Mouse (Mus musculus): Measurements from ENCODE around the gene Prl.
"Not testable (repeated sequence)": the region's sequence is repeated elsewhere in the genome, so short reads cannot be mapped to it uniquely, and the experiment has no call there.

Gene Prl

GRCm38 (mm10) chr13:27057270-27057669 lies at the start of gene Prl:
TSS of gene Prl (plus strand) at chr13:27057570.
- DNase-seq: no peak

GRCm38 (mm10) chr13:27026614-27027013 lies 30.8 kb upstream of the Prl start:
- no peak for DNase-seq

GRCm38 (mm10) chr13:27027376-27027775 lies 30.0 kb upstream of the Prl start:
- no peak for DNase-seq

- no peak for DNase-seq
Observed at GRCm38 (mm10) chr13:27028501-27029240, 28.7 kb upstream of the Prl start.

GRCm38 (mm10) chr13:27031101-27031852 lies 26.1 kb upstream of the Prl start:
- no peak for DNase-seq

- no peak for DNase-seq
Observed at GRCm38 (mm10) chr13:27031853-27032240, 25.5 kb upstream of the Prl start.

- DNase-seq: no peak
Observed at GRCm38 (mm10) chr13:27032998-27033397, 24.4 kb upstream of the Prl start.

GRCm38 (mm10) chr13:27042185-27042584 lies 15.2 kb upstream of the Prl start:
- DNase-seq: no peak

GRCm38 (mm10) chr13:27043326-27043725 lies 14.0 kb upstream of the Prl start:
- DNase-seq: no peak

GRCm38 (mm10) chr13:27059177-27059576 lies 1.8 kb downstream of the Prl start:
- DNase-seq: peak; percentile 15 to 19

- DNase-seq: not testable (repeated sequence)
Observed at GRCm38 (mm10) chr13:27093890-27094289, 36.5 kb downstream of the Prl start, which contains the start of gene Prl3d1. TSS of gene Prl3d1 (plus strand) at chr13:27094190.

All from cerebellum, postnatal 25 days (tissue).